Mouse (Mus musculus) midbrain, embryonic 13.5 days (tissue): ENCODE results near the gene Hmgcs2. TPM values are rescaled to one million over a fixed set of nuclear protein-coding genes. Genes with fewer than 3 reads are reported as not detected.

Experiments used
- ATAC-seq: fragments of 200-750 bp; cut with Nextera tagmentation; 2 replicates; pipeline ENCODE4 v1.8.0; 2017; ENCODE audit warnings: mild to moderate bottlenecking, moderate TSS enrichment, moderate library complexity
- H3K27ac ChIP-seq: fragments of 300-500 bp; sonication (generic); 2 replicates; pipeline ENCODE4 v1.5.1; 2015; ENCODE audit warnings: inconsistent platforms, mild to moderate bottlenecking, moderate library complexity
- H3K27me3 ChIP-seq: fragments of 300-500 bp; sonication (generic); 2 replicates; pipeline ENCODE4 v1.6.1; 2015; ENCODE audit warnings: mild to moderate bottlenecking, inconsistent platforms
- H3K36me3 ChIP-seq: fragments of 300-500 bp; sonication (generic); 2 replicates; pipeline ENCODE4 v1.6.1; 2015; ENCODE audit warnings: mild to moderate bottlenecking, inconsistent platforms
- H3K4me1 ChIP-seq: fragments of 300-500 bp; sonication (generic); replicated peaks from 2 replicates; pipeline ENCODE4 v1.6.1; 2015; ENCODE audit warnings: inconsistent platforms
- H3K4me2 ChIP-seq: fragments of 300-500 bp; sonication (generic); replicated peaks from 2 replicates; pipeline ENCODE4 v1.6.1; 2015; ENCODE audit warnings: moderate library complexity, mild to moderate bottlenecking, inconsistent platforms
- H3K4me3 ChIP-seq: fragments of 300-500 bp; sonication (generic); replicated peaks from 2 replicates; pipeline ENCODE4 v1.5.1; 2015; ENCODE audit warnings: mild to moderate bottlenecking, inconsistent platforms
- H3K9ac ChIP-seq: fragments of 300-500 bp; sonication (generic); replicated peaks from 2 replicates; pipeline ENCODE4 v1.6.1; 2015; ENCODE audit warnings: mild to moderate bottlenecking, inconsistent platforms
- H3K9me3 ChIP-seq: fragments of 300-500 bp; sonication (generic); 2 replicates; pipeline ENCODE4 v1.6.1; 2016; ENCODE audit warnings: mild to moderate bottlenecking, inconsistent platforms
- WGBS: fragments of 180-500 bp; shearing (Covaris S2); methylation state at CpG from one replicate; pipeline ENCODE4 v1.1.7; 2015; 5-methylcytosine and 5-hydroxymethylcytosine counted together
- polyA plus RNA-seq: library from polyadenylated mRNA; unstranded; fragments of >200 nt; fragmentation: Nextera tagmentation; extraction: Ambion mirVana; gene quantifications from 2 replicates; pipeline ENCODE4 v1.2.1, GENCODE M21; 2015

Gene Hmgcs2
- polyA plus RNA-seq, 1 experiment from 2014 or later = 9.6 TPM

DNA sequence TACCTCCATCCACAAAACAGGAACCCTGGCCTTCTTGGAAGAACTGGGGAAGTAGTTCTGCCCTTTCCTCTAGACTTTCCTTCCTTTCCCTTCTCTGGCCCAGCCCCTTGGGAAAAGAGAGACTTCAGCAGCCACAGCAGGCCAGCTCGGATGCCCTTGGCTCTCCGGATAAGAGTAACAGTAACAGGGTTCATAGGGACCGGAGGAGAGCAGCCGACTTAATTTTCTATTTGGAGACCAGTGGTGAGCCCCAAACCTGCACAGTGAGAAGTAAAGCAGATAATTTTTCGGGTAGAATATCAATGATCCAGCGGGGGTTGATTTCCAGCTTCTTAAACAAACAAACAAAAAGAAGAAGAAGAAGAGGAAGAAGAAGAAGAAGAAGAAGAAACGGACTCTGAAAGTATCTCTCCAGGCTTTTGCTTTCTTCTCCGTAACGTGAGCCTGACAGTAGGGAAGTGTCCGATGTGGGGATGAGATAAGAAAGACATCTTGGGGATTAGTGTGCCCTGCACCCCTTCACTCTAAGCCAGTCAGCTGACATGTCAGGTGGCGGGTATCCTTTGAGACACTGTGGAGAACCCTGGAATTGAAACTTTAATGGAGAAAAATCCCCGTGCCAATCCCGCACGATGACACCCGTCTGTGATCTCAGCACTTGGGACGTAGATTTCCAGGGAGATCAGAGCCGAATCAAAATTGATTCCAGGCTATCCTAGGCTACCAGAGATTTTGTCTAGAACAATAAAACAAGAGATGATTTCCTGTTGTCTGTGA lies 60.8 kb downstream of the Hmgcs2 start:
- Histone ChIP-seq H3K4me1 (peaks cover 39% of the 10 kb centered on the region), H3K4me3 (no peak overlapping the region), H3K9ac (no peak overlapping the region), H3K27me3 (0 out of 2 replicates have a peak, but pooled peaks cover 7% of the 10 kb centered on the region), H3K9me3 (no peaks in the 10 kb centered on the region; the same call in 1 of the 2 replicates), H3K27ac (no peak overlapping the region), H3K36me3 (no peaks in the 10 kb centered on the region), H3K4me2 (no peak overlapping the region)
- ATAC-seq = no peak
- 81% methylated on average over 17 of the region's 17 CpGs for WGBS

- H3K4me2 ChIP-seq = no peak overlapping the region
- ATAC-seq = no peak
- peaks cover 18% of the 10 kb centered on the region for H3K4me1 ChIP-seq
- H3K9ac ChIP-seq = no peak overlapping the region
- H3K4me3 ChIP-seq = no peak overlapping the region
- no peaks in the 10 kb centered on the region; the same call in 1 of the 2 replicates for H3K9me3 ChIP-seq
- H3K27me3 ChIP-seq = 0 out of 2 replicates have a peak, but pooled peaks cover 5% of the 10 kb centered on the region
- H3K27ac ChIP-seq = no peak overlapping the region
- no peaks in the 10 kb centered on the region for H3K36me3 ChIP-seq
- 91% methylated on average over 3 of the region's 3 CpGs for WGBS
These were observed 63.0 kb downstream of the Hmgcs2 start for GRCm38 (mm10) chr3:98343235-98343634.

DNA sequence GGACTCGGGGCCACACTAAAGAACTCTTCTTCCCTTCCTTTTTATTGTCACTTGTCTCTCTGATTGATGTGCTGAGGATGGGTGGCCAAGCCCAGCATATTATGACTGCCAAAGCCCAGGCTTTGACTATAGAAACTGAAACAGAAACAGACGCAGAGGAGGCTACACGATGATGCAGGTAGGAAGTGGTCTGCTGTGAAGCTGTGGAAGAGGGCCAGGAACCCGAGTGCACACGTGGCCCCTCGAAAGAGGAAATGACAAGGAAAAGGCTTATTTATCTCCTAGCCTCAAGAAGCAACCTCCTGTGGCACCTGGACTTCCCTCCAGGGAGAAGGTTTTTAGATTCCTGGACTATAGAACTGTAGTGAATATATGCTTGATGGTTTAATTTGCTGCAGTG lies 67.9 kb downstream of the Hmgcs2 start:
- Histone ChIP-seq H3K4me2 (no peak overlapping the region), H3K4me1 (0 out of 2 replicates have a peak, but pooled peaks cover 8% of the 10 kb centered on the region), H3K27me3 (no peaks in the 10 kb centered on the region), H3K36me3 (no peaks in the 10 kb centered on the region), H3K9ac (no peak overlapping the region), H3K4me3 (no peak overlapping the region), H3K27ac (no peak overlapping the region), H3K9me3 (no peaks in the 10 kb centered on the region; the same call in 1 of the 2 replicates)
- 87% methylated on average over 6 of the region's 6 CpGs for WGBS
- ATAC-seq = no peak

DNA sequence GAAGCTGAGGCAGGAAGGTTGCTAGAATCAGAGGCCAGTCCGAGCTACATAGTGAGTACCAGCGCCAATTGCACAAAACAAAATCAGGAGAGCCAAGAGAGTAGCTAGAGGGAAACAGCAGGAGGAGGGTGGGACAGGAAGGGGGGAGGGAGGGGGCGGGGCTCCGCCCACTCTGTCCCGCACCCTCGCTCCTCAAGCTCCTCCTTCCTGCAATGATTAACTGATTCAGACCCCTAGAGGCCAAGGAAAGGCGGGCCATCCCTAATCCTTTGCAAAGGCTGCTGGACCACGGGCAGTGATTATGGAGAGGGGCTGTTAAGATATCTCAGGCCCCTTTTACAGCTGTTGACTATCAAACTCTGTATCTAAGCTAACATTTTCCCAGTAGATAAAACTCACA lies 68.5 kb downstream of the Hmgcs2 start:
- no peak overlapping the region for H3K27ac ChIP-seq
- WGBS = 17% methylated on average over 8 of the region's 8 CpGs
- ATAC-seq = peak; percentile 65
- no peak overlapping the region for H3K4me3 ChIP-seq
- H3K9me3 ChIP-seq = no peaks in the 10 kb centered on the region; the same call in 1 of the 2 replicates
- no peak overlapping the region for H3K9ac ChIP-seq
- 0 out of 2 replicates have a peak, but pooled peaks cover 8% of the 10 kb centered on the region for H3K4me1 ChIP-seq
- H3K36me3 ChIP-seq = no peaks in the 10 kb centered on the region
- no peaks in the 10 kb centered on the region for H3K27me3 ChIP-seq
- H3K4me2 ChIP-seq = no peak overlapping the region

GRCm38 (mm10) chr3:98353892-98354291 lies 73.7 kb downstream of the Hmgcs2 start:
- WGBS = 32% methylated on average over 7 of the region's 7 CpGs
- H3K36me3 ChIP-seq = no peaks in the 10 kb centered on the region
- no peak overlapping the region for H3K4me2 ChIP-seq
- H3K9me3 ChIP-seq = no peaks in the 10 kb centered on the region
- H3K27ac ChIP-seq = no peak overlapping the region
- 0 out of 2 replicates have a peak, but pooled peaks cover 9% of the 10 kb centered on the region for H3K4me1 ChIP-seq
- no peaks in the 10 kb centered on the region for H3K27me3 ChIP-seq
- ATAC-seq = no peak
- H3K4me3 ChIP-seq = no peak overlapping the region
- no peak overlapping the region for H3K9ac ChIP-seq

- WGBS = 58% methylated on average over 10 of the region's 10 CpGs
- H3K27ac ChIP-seq = no peak overlapping the region
- ATAC-seq = peak; percentile 72
These were observed 75.2 kb downstream of the Hmgcs2 start for GRCm38 (mm10) chr3:98355344-98356025.

GRCm38 (mm10) chr3:98356026-98356365 lies 75.8 kb downstream of the Hmgcs2 start:
- no peak overlapping the region for H3K27ac ChIP-seq
- H3K9me3 ChIP-seq = no peaks in the 10 kb centered on the region
- H3K4me3 ChIP-seq = no peak overlapping the region
- 62% methylated on average over 6 of the region's 6 CpGs for WGBS
- no peaks in the 10 kb centered on the region for H3K27me3 ChIP-seq
- H3K4me1 ChIP-seq = 0 out of 2 replicates have a peak, but pooled peaks cover 5% of the 10 kb centered on the region
- no peak overlapping the region for H3K4me2 ChIP-seq
- peak; percentile 60; the same call in 1 of the 2 replicates for ATAC-seq
- no peaks in the 10 kb centered on the region for H3K36me3 ChIP-seq
- no peak overlapping the region for H3K9ac ChIP-seq

More at GRCm38 (mm10) chr3:98355344-98356025, 75.2 kb downstream of the Hmgcs2 start:
- Histone ChIP-seq H3K4me1 (0 out of 2 replicates have a peak, but pooled peaks cover 5% of the 10 kb centered on the region), H3K36me3 (no peaks in the 10 kb centered on the region), H3K9ac (no peak overlapping the region), H3K4me2 (no peak overlapping the region), H3K4me3 (no peak overlapping the region), H3K27me3 (no peaks in the 10 kb centered on the region), H3K9me3 (no peaks in the 10 kb centered on the region)

GRCm38 (mm10) chr3:98356632-98357370 lies 76.6 kb downstream of the Hmgcs2 start:
- Histone ChIP-seq H3K4me3 (no peak overlapping the region), H3K36me3 (no peaks in the 10 kb centered on the region), H3K27me3 (no peaks in the 10 kb centered on the region), H3K4me2 (no peak overlapping the region), H3K4me1 (0 out of 2 replicates have a peak, but pooled peaks cover 5% of the 10 kb centered on the region), H3K9me3 (no peaks in the 10 kb centered on the region), H3K9ac (no peak overlapping the region), H3K27ac (no peak overlapping the region)
- 65% methylated on average over 3 of the region's 3 CpGs for WGBS
- ATAC-seq = no peak

Other genes with a start within 250 kb of the Hmgcs2 start
- gene Adam30, start 119.8 kb upstream of the Hmgcs2 start, polyA plus RNA-seq = not detected in 2 replicates
- gene Reg4, start 58.3 kb upstream of the Hmgcs2 start, polyA plus RNA-seq = not detected in 2 replicates
- gene Phgdh, start 59.6 kb downstream of the Hmgcs2 start, polyA plus RNA-seq = 170 and 190 TPM in 2 replicates
- gene Zfp697, start 102.0 kb downstream of the Hmgcs2 start, polyA plus RNA-seq = 15.4 and 15.7 TPM in 2 replicates
- gene Gm4450, start 176.7 kb downstream of the Hmgcs2 start, polyA plus RNA-seq = 0.26 TPM in 1 of 2 replicates, not detected in the other
- not detected in 2 replicates for gene Hsd3b4, start 230.1 kb downstream of the Hmgcs2 start, polyA plus RNA-seq